Mouse (Mus musculus): ENCODE data around the gene Adgrg2. TPM values are rescaled to one million over a fixed set of nuclear protein-coding genes. Genes with fewer than 3 reads are reported as not detected.
A peak's percentile ranks its signal among the peaks of the same experiment; 100 is the strongest.

The Adgrg2 gene
- total RNA-seq, 2 experiments from 2014 or later, result not detected

DNA sequence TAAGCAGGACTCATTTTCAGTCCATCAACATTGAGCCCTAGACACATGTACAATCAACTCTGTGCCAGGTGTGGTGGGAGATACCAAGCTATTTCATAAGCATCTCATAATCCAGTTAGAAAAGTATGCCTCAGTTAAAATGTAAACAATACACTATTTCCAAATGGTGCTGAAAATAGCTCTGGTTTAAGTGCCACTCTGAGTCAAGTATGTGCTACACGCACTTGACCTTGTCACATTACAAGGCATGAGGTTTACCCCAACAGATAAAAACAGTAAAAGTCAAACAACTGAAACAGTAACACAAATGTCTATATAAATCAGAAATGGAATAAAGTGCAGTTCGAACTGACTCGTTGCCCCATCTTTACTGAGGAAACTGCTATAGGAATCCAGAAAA is 110.6 kb downstream of the Adgrg2 start:
- no peak for ATAC-seq (replicated peaks; ENCODE audit: poor library complexity)

DNA sequence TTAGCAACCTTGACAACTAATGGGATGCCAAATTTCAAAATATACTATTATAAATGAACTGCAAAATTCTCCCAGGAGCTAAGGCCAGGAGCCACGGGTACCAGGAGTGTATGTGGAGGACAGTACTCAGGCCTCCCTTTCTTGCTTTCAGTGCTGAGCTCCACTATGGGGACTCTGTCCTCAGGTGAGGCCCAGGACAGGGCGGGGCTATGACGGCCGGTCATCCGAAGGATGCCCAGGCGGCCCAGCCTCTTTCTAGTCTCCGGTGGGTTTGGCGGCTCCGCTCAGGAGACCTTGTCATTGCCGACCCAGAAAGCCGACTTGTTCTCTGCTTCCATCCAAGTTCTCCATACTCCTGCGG is 111.2 kb downstream of the Adgrg2 start:
- peak; percentile 22 for ATAC-seq (replicated peaks; ENCODE audit: poor library complexity)

DNA sequence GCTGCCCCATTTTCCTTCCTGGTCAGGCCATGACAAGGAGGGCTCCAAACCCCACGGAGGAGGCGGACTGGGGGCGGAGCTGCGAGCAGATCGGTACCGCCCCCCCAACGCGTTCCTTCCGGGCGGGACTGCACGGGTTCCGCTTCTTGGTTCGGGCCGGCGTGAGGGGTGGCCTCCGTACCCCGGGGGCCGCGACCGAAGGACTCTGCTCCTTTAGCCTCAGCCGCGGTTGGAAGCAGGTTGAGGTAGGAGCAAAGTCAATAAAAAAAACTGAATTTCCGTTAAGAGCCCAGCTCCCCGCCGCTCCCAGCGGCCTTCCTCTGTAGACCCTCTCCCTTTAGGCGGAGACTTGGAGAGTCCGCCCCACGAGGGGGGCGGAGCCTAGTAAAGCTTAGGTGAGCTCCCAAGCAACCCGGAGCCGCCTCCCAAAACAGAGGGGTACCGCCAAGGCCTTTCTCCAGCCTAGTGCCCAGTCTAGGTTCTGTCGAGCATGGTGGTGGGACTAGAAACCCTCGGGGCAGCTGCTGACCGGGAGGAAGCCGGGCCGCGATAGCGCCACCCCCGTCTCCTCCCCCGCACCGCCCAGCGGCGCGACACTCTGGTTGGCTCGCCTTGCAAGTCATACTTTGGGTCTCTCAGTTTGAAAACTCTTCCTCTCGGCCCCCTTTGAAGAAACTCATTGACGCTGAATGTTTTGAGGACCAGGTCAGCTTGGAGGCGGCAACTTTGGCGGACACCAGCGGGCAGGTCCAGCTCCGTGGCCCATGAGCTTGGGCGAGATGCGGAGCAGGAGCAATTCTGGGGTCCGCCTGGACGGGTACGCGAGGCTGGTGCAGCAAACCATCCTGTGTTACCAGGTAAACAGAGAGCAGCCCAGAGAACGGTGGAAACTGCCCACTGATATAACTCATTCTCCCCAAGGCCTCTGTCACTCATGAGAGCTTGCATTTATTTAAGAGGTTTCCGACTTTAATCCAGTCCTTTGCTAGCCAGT is 111.9 kb downstream of the Adgrg2 start, which contains the start of gene Phka2:
Gene Phka2 (plus strand): TSS at position 119 of the 994 bp plus-strand sequence.
- peak; percentile 92 for ATAC-seq (replicated peaks; ENCODE audit: poor library complexity)

DNA sequence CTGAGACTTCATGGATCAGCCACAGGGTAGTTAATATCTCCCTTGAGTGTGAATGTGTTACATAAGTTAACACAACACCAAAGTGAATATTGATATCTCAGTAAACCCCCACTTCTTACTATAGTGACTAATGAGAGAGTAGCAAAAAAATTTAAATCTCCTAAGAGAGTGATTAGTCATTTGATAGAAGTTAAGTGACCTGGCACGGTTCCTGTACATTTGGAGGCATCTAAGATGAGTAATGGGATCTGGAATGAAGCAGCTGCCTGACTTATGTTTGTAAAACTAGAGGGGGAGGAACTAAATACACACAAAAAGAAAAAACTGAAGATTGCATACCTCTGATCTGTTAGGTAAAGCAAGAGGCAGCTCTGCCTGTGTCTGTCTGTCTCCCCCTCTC is 118.6 kb downstream of the Adgrg2 start:
- ATAC-seq (replicated peaks; ENCODE audit: poor library complexity), result no peak

DNA sequence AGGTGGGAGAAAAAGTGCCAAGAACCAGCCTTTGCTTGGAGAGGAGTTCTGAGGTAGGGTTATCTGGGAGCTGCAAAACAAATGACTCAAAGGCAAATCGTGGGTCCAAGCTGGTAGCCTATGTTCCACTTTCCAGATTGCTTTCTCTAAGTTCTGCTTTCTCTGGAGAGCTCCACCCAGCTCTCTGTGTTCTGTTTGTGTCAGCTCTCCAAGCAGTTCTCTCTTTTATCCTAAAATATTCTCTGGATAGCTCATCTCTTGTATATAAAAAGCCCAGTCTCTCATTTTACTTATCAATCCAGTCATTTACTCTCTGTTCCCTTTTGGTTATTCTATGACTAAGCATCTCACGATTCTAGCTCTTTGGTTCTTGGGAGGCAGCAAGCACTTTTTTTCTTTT is 119.7 kb downstream of the Adgrg2 start:
- peak; percentile 69 for ATAC-seq (replicated peaks; ENCODE audit: poor library complexity)

DNA sequence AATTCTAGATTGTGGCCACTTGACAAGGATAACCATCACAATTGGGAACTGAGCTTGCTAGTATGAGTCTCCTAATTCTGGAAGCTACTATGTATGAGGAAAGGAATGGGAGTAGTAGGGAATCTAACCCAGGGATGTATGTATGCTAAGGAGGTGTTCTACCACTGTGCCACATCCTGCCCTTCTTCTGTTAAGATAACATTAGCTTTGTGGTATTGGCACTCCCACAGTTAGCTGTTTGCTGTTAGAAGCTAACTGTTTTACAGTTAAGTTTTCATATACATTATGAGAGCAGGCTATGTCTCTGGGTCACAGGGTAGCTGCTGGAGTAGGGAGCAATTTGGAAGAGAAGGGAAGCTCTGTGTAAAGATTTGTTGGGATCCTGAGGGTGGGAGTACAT is 125.5 kb downstream of the Adgrg2 start:
- ATAC-seq (replicated peaks; ENCODE audit: poor library complexity), result peak; percentile 57

DNA sequence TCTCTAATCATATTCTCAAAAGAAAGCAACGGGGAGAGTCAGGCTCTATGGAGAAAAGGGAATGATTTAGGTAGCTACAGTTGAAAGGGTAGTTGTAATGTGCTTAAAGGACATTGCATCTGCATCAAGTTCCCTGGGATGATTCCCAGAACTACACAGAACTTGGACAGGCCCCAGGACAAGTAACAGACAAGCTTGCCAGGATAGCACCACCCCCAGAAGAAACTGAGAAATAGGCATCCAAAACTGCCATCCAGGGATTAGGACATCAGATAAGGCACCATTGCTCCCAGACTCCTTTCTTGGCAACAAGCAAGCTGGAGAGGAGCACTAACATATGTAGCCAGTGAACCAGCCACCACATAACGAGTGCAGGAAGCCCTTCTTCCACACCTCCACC is 152.3 kb downstream of the Adgrg2 start:
- ATAC-seq (replicated peaks; ENCODE audit: poor library complexity), result no peak

Other genes with a start within 250 kb of the Adgrg2 start
- gene Phka2, start 111.5 kb downstream of the Adgrg2 start, total RNA-seq (2015), result 84.0 and 95.6 TPM in 2 replicates
- gene Phka2, start 111.5 kb downstream of the Adgrg2 start, total RNA-seq (2017), result 62.2 and 72.5 TPM in 2 replicates